Mouse (Mus musculus) lung, adult 2 months (tissue): ENCODE data around the gene Grm5.

ENCODE experiments used
- CTCF ChIP-seq: fragments of 200-500 bp; IDR thresholded peaks from 2 replicates; pipeline ENCODE4 v1.5.1; 2011; ENCODE audit warnings: mild to moderate bottlenecking, low read length, control low read depth; ENCODE audit not compliant: insufficient read depth
- POLR2A ChIP-seq: fragments of 200-500 bp; IDR thresholded peaks from 2 replicates; pipeline ENCODE4 v1.6.1; 2011; ENCODE audit warnings: low read depth, mild to moderate bottlenecking, control low read depth, low read length, borderline replicate concordance; ENCODE audit errors: extremely low read depth

DNA sequence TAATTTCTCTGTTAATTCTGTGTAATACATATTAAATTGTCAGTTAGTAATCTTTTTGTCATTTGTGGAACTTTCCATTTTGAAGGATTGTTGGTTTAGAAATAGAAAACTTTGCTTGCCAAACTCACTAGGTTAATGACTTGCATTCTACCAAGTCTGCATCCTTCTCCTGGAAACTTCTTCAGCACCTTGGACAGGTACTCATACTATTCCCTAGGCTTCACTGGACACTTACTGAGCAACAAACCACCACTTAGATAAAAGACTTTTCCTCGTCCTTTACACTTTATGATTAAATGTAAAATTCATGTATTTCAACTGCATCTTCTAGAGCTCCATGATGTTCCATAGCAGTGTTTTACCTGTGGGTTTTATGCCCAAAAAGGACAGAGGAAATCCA, 4.0 kb downstream of the Grm5 start:
- TF ChIP-seq CTCF = no peak
- TF ChIP-seq POLR2A = no peak
